Mouse (Mus musculus) megakaryocyte progenitor cell, adult 5-6 weeks (primary cell): ENCODE data around the gene Pmp22. TPM values are rescaled to one million over a fixed set of nuclear protein-coding genes. Genes with fewer than 3 reads are reported as not detected.

Experiments used
- ATAC-seq: replicated peaks from 2 replicates; pipeline ENCODE4 v1.8.0; 2016; ENCODE audit warnings: mild to moderate bottlenecking, moderate TSS enrichment, inconsistent platforms; ENCODE audit not compliant: poor library complexity
- total RNA-seq, 2 experiments: library from RNA; stranded (forward) in 1 of 2; stranded (reverse) in 1 of 2; fragments of 157-497, 149-512 nt in 1 of 2; fragments of 200-1000 nt in 1 of 2; gene quantifications; 2 replicates each; pipeline versions ENCODE4 v1.2.3 to v1.2.4; 2015 to 2017

Gene Pmp22
- total RNA-seq (2015) (not detected in 2 replicates), total RNA-seq (2017) (not detected in 2 replicates)

DNA sequence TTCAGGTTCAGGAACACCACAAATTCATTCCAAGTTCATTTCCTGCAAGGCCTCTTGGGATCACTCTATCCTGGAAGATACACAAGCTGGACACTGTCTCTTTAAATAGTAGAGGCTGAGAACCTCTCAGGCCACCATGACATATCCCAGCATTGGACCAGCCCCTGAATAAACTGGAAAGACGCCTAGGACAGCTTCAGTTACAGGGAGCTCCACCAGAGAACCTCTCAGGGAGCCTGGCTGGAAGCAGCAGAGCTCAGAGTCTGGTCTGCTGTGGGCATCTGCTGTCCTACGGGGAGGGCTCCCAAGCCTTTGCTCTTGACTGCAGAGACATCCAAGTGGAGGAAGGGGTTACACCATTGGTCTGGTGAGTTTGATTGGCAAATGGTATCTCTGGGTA is at the start of gene Pmp22:
Gene Pmp22, plus strand, starts transcription at position 199 of the 400 bp plus-strand sequence.
- no peak for ATAC-seq

DNA sequence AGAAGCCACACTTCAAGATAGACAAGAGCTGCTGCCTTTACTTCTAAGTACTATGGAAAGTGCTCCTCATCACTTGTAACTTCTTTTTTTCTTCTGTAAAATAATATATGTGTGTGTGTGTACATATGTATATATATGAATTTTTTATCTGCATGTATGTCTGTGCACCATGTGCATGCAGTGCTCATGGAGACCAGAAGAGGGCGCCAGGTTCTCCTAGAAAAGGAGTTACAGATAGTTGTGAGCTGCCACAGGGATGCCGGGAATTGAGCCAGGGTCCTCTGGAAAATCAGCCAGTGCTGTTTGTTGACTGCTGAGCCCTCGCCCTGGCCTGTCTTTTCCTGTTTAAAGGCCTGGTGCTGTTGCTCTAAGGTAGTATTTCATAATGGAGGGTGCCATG is 44.2 kb upstream of the Pmp22 start:
- no peak for ATAC-seq

DNA sequence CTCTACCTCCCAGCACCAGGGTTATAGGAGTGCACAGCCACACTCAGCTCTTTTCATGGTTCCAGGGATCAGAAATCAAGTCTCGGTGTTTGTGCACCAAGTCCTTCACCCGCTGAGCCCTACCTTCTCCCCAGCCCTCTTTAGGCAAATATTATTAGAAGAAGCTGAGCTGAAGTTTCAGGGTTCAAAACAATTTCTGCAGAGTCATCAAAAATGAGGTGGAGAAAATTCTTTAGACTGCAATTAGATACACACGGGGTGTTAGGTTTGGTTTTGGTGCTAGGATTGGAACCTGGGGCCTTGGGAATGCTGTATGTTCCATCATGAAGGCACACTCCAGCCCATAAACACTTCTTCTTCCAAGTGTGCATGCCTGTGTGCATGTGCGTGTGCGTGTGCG is 40.1 kb upstream of the Pmp22 start:
- no peak for ATAC-seq

DNA sequence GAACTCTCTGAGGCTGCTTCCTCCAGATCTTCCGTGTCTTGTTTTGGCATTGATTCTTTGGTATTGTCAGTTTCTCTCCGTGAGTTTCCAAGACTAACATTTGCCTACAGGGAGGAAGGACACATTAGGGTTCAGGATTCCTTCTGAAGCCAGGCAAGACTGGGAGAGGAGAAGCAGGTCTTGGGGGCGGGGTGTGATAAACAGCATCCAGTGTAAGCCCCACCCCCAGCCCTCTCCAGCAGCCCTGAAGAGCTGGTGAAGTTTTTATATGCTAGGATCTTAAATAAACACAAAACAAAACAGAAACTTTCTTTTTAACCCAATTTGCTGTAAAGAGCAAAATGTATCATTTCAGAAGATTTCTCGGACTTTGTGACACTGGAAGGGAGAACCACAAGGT is 38.6 kb upstream of the Pmp22 start:
- ATAC-seq, result no peak

DNA sequence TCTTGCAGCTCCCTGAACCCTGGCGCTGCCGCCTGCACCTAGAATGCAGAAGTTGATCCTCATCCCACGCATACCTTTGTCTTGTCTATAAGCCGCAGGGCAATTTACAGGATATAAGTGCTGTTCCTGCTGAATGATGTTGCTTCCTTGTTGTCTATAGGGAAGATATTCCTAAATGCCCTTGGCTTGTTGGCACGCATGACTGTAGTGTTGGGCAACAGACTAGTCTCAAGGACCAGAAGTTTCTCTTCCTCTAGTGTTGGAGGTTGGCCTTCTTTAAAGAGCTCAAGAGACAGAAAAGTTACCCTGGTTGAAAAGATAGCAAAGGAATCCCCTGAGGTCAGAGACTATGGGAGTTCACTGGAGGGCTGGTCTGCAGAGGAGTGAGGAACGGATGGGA is 37.8 kb upstream of the Pmp22 start:
- ATAC-seq, result no peak

DNA sequence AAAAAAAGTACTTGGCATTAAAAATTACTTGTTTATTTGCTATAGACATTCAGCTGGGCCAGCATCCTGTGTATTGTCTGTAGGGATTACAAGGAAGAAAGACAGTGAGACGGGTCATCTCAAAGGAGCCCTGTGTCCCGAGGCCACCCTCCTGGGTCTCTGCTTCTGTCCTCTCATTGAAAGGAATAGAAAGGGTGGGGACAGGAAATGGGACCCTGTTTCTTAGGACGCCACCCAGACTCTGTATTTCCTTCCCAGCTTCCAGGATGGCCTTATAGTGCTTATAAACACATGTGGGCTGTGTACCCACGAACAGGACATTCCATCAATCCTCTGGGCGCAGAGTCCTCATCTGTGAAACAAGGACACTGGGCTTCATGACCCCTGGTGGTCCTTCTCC is 36.5 kb upstream of the Pmp22 start:
- no peak for ATAC-seq

DNA sequence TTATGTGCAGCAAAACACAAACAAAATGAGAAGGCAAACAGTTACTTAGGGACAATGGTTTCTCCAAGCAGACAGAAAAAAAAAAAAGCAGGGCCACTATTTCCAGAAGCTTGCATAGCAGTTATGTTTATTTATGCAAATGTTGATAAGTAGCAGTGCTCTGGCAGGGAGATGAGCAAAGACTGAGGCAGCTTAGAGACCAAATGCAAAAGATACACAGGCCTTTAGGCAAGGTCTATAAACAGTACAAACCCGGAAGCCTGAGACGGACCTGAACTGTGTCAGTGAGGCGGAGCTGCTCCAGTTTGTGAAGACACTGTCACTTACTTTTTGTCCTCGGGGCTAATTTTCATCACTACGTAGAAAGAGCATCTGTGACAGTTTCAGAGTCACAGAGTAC is 35.2 kb upstream of the Pmp22 start:
- no peak for ATAC-seq

DNA sequence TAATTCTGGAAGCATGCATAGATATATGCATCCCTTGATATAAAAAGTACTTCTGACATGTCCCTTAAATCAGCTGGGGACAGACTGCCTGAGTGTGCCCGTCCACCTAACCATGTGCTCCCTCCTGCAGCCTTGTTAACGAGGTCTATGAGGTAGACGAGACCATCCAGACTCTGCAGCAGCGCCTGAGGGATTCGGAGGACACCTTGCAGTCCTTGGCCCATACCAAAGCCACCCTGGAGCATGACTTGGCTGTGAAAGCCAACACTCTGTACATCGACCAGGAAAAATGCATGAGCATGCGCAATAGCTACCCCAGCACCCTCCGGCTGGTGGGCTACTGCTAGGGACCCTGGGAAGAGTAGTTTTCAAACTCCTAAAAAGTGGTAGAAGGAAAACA is 34.3 kb upstream of the Pmp22 start:
- ATAC-seq, result no peak

DNA sequence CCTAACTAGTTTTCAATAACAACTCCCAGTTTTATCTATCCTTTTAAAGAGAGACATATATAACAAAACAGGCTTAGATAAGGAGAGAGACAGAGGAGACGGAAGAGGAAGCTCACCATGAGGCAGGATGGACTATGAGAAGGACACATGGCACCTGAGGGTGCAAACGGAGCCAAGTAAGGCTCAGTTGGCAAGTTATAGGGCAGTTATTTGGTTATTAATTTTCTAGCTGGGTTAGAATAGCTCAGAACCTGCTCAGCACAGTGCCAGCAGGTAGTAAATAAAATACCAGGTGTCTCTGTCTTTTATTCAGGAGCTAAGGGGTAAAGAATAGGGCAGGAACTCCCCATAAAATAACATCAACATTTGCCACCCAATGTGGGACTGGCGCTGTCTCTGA is 30.8 kb upstream of the Pmp22 start:
- ATAC-seq, result no peak

DNA sequence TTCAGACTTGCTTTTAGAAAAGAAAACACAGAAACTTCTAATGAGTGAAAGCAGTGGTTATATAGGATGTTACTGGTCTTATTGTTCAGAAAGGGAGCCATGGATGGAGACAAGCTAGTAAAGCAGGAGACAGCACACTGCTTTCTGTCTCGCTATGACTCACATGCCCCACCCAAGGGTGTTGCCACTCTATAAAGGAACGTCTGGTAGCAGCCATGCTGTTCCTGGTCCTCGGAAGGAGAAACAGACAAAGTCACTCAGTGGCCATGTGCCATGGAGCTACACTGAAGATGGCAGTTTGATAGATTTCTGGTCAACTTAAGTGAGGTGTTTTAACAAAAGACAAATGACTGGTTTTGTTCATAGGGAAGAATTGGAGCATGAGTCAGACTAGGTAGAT is 29.4 kb upstream of the Pmp22 start:
- no peak for ATAC-seq

DNA sequence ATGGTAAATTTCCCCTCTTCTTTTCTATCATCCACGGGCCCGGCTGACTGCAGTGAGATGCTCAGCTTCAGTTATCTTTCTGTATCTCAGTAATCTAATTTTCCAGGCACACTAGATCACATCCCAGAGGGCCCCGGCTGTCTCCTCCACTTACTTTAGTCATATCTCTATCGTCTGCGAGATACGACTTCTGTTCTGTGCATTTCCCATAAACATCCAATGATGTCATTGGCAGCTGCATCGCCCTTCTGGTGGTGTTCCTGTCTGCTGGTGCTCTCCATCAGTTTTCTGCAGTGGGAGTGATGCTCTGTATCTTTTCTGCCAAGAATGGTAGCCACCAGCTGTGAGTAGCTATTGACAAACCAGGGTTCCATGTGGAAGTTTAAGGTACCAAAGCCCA is 25.5 kb upstream of the Pmp22 start:
- ATAC-seq, result no peak

DNA sequence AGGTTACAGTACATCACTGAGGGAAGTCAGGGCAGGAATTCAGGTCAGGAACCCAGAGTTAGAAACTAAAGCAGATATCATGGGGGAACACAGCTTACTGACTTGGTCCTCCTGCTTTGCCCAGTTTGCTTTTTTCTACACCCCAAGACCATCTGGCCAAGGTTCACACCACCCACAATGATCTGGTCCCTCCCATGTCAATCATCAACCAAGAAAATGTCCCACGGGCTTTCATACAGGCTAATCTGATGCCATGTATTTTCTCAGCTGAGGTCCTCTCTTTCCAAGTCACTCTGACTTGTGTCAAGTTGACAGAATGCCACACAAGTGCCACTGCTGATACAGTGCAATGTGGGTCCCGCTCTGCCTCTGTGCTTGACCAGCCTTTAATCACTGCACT is 24.8 kb upstream of the Pmp22 start:
- ATAC-seq, result no peak

DNA sequence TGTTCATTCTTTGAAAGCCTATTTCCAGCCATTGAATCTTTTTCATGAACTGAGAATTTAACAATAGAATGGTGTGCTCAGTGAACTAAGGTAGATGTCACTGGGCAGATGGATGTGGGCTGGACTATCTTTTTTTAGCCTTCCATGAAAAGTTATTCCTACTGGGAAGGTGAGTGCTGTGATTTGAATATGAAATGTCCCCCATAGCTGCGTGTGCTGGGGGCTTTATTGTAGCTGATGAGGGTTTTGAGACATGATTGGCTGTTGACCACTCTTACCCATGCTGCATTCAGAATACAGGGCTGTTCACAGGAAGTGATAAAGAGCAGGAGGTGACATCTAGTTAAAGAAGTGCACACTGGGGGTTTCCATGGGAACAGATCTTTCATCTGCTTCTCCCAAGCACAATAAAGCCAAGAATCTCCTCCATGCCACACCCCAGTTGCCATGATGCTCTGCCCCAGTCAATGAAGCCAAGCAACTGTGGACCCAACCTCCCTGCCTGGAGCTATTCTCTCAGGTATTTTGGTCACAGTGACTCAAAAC is 19.5 kb upstream of the Pmp22 start:
- no peak for ATAC-seq

DNA sequence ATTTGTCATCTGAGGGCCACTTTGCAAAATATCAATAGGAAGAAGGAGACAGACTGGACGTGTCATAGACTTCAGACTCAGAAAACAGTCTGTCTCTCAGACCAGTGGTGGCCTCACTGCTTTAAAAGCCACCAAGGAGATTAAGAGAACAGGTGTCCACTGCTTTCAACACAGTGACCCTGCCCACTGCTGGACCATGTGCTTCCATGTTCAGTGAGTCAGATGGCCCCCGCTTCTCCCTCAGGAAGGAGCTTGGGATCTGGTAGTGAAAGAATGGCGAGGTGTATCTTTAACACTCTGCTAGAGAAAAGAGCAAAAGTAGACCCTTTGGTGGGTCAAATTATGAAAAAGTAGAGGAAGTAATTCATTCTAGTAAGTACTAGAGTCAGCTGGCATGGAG is 18.5 kb upstream of the Pmp22 start:
- no peak for ATAC-seq

DNA sequence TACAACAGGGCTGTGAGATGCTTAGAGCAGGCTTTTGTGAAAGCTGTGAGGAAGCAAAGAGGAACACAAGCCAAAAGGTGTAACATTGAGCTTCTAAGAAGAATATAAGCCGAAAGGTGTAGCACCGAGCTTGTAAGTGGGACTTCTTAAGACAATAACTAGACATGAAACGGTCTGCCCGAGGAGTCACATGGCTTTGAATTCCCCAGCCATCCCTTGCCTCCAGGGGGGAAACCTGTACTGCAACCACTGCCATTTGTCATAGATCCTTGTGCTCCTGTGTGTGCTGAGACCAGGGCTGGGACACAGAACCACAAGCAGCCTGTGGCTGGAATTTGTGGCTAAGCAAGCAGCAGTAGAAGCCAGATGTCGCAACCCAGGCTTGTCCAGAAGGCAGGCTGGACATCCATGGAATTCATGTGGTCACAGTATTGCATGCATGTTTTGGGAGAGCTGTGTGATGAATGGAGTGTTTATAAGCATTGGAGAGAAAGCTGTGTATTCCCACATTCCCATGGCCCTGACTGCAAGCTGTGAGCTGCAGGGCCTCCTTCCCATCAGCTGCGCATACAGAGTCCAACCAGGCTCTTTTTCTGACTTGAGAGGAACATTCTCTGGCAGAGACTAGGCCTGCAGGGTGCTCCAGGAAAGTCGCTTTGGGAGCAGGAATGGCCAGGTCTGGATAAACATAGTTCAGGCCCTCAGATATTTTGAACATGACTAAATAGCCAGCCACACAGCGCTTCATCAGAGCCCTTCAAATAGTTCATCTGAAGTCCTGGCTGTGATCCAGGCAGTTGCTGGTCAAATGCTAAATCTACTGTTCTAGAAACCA is 13.8 kb upstream of the Pmp22 start:
- ATAC-seq, result no peak

DNA sequence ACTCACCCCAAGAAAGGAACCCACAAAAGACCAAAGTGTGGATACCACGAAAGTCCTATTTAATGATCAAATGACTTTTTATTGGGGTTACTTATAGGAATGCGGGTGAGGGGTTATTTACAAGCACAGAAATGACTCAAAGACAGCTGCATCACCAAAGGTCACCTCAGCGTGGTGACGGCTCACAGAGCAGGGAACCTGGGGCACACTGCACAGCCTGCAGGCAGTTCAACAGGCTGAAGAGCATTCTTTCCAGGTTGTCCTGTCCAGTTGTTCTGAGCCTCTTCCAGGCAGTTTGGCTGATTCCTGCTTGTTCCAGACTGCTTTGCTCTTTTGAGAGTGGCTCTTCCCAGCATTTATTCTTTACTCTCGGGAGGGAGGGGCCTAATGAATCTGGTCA is 12.1 kb upstream of the Pmp22 start:
- ATAC-seq, result no peak

DNA sequence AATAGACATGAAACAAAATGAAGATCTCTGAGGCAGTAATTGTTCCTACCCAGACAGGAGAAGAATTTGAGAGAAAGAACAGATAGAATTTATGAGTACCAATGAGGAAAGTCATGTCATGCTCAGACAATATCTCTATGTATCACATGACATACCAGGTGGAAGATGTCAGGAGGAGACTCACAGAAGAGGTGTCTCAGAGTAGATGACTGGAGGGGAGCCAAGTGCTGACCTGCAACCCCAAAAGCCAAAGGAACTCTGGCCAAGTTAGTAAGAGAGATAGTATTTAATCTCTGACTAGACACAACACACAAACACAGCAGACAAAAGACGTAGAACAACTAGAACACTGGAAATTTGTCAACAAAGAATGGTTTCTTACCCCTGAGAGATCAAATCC is 11.5 kb upstream of the Pmp22 start:
- no peak for ATAC-seq

DNA sequence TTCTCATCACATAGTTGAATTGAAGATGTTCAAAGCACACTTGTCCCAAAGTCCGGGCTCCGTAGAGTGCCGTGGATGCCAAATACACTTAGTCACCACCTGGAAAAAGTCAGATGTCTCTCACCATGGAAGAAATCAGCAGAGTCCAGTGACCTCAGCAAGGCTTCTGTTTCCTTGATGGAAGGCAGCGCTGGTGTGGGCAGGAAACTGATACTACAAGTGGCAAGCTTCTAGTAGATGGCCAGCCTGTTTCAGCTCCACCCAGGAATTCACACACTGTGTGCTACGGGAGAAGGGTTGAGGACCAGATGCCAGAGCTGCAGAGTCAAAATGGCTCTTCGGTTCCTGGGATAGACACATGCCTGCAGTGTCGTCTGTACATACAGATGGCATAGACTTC is 9.0 kb upstream of the Pmp22 start:
- no peak for ATAC-seq

DNA sequence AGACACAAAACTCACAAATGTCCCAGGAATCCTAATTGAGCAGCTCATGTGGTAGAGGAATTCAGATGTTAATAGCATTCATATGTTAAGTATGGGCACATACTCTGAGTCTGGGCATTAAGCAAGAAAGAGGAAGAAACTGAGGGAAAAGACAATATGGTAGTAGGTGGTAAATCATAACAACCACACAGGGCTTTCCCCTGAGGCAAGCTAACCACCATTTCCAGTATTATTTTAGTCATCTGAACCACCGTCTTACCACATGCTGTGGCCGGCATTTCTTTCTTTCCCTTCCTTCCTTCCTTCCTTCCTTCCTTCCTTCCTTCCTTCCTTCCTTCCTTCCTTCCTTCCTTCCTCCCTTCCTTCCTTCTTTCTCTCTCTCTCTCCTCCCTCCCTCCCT is 6.5 kb upstream of the Pmp22 start:
- no peak for ATAC-seq

DNA sequence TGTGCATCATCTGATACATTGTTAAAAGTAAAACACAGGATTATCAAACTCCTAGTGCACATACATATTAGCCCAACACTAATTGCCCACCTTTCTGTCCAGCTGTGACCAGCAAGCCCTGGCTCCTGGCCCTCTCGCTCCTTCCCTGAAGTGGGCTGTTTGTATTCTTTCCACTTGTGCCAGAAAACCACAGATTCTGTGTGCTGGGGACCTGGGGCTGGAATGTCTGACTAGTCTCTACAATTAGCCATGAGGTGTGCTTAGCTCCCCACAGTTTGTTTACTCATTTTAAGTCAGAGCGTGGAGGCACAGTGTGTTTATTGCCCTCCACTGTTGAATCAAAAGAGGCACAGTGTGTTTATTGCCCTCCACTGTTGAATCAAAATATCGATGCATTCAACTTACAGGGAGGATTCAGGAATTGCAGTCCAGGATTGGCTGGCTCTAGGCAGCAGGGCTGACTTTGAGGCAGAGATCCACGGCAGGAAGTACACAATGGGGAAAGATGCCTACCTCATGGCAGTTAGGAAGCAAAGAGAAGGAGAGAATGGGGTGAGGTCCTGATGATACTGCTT is 5.9 kb upstream of the Pmp22 start:
- no peak for ATAC-seq

DNA sequence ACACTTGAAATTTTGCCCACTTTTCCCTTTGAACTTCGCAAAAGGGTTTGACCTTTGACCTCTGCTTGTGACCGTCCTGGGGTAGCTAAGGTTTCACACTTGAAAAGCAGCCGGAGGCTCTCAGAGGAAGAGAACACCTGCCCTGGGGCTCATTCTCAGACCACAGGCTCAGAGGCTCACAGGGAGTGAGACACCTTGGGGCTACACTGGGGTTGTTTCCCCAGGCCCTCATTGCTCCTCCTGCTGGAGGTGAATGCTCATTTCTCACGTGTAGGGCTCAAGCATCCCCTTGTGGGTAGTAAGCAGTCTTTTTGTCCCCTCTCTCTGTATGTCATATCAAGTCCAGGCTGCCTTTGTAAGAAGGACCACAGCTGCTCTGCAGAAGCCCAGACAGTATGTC is 4.5 kb upstream of the Pmp22 start:
- no peak for ATAC-seq

DNA sequence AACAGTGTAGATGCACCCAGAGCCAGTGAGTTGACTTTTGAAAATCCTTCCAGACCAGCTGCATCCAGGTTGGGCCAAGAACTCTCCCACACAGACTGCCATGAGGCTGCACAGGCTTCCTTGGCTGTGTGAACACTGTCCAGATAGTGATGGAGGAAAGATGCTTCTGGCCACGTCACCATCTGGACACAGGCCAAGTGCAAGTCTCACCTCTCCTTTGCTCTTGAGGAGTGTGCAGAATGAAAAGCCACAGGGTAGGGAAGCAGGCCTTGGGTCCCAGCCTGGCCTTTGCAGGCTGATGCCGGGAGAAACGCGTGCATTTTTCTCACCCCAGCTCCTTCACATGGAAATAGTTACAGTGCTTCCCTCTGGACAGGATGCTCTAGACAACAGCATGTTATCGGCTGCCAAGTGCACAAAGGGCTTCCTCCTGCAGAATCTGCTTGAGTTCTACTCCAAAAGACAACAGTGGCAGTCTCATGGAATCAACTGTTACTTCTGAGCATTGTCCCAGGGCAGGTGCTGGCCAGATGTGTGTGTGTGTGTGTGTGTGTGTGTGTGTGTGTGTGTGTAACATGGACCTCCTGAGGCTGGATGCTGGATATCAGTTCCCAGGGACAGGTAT is 2.8 kb upstream of the Pmp22 start:
- no peak for ATAC-seq
